Mouse (Mus musculus) liver, postnatal 0 days (tissue): Measurements from ENCODE around the gene Rnf208.

Experiments used
- CTCF ChIP-seq: sonication (generic); IDR thresholded peaks from 2 replicates; pipeline ENCODE4 v1.5.1; 2016; ENCODE audit warnings: antibody characterized with exemption, low read depth
- EP300 ChIP-seq: IDR thresholded peaks from 2 replicates; pipeline ENCODE4 v1.6.1; 2016; ENCODE audit warnings: antibody characterized with exemption, low read depth, mild to moderate bottlenecking

GRCm38 (mm10) chr2:25285551-25285950 lies 43.5 kb downstream of the Rnf208 start:
- no peak for TF ChIP-seq CTCF
- no peak for TF ChIP-seq EP300
